Mouse (Mus musculus) kidney, adult 2 months (tissue): ENCODE data around the gene Bak1.

Experiments
- CTCF ChIP-seq: fragments of 200-500 bp; conservative IDR thresholded peaks from 2 replicates; pipeline ENCODE4 v1.5.1; 2011; ENCODE audit warnings: low read depth, mild to moderate bottlenecking, control low read depth, low read length, moderate library complexity, mixed read lengths; ENCODE audit not compliant: insufficient read depth, insufficient read length
- POLR2A ChIP-seq: fragments of 200-500 bp; IDR thresholded peaks from one replicate; pipeline ENCODE4 v1.6.1; 2011; ENCODE audit warnings: low read depth, low read length, control low read depth

DNA sequence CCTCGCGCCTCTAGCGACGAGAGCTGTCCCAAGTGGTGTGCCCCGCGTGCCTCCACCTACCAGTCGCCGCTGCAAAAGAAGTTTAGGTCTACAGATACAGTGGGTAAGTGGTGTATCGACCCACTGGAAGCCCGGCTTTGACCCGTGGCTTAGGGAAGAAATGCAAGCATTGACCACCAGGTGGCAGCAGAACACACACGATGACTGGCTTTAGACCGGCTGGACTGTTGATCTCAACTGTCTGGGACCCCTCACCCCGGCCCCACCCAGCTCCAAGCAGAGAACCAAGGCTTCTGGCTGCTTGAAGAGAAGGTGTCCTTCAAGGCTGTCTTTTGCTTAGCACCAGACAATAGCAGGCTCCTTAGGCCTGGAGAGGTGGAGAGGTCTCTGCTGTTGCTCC, 4.1 kb upstream of the Bak1 start:
- no peak for TF ChIP-seq POLR2A
- TF ChIP-seq CTCF, result peak; percentile 93
